Mouse (Mus musculus) kidney, adult 9 months (tissue): Measurements from ENCODE around the gene Rab17.

Source experiments
- DNase-seq: peaks from one replicate; pipeline ENCODE4 v3.0.0; 2022

Rab17 gene

DNA sequence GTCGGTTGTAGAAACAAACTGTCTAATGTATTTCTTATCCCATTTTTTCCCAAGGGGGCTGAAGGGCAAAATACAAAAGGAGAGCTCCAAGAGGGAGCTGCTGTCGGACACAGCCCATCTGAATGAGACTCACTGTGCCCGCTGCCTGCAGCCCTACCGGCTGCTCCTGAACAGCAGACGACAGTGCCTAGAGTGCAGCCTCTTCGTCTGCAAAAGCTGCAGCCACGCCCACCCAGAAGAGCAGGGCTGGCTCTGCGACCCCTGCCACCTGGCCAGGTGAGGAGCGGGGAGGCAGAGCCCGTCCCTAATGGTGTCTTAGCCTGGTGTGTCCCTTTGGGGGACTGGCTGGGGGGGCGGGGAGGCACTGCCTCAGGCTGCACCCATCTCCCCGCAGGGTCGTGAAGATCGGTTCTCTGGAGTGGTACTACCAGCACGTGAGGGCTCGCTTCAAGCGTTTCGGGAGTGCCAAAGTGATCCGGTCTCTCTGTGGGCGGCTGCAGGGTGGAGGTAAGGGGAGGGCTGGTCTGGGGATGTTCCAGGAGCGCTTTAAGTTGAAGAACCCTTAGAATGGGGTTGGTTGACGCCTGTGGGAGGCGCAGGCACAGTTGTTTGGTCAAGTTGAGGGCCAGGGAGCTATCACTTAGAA, 41.4 kb downstream of the Rab17 start:
- DNase-seq, result no peak

GRCm38 (mm10) chr1:90927308-90927707, 42.2 kb downstream of the Rab17 start:
- peak; percentile 32 for DNase-seq

DNA sequence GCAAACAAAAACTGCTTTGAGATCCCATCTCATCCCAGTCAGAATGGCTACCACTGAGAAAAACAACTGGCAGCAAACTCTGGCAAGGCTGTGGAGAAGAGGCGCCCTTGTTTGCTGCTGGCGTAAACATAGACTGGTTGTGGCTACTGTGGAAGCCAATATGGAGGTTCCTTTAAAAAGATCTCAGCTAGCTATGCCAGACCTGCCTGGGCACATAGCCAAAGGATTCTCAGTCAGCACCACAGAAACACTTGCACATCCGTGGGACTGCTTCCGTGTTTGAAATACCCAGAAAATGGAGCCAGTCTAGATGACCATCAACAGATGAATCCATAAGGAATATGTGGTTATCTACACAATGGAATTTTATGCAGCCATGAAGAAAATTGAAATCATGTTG, 43.4 kb downstream of the Rab17 start:
- DNase-seq, result no peak

DNA sequence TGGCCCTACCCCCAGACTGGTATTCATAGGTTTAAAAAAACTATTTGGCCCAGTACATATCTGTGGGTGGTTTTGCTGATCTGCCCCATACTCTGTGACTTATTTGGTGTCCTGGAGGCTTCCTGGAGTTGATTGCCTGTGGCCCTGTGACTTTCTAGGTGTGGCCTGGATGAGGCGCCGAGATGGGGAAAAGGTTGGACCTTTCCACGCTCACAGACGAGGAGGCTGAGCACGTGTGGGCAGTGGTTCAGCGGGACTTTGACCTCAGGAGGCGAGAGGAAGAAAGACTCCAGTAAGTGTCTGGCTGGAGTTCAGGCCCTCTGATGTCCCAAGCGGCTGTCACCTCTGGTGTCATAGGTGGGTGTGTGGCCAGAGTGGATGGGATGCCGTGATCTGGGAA, 47.8 kb downstream of the Rab17 start:
- DNase-seq, result peak; percentile 44

DNA sequence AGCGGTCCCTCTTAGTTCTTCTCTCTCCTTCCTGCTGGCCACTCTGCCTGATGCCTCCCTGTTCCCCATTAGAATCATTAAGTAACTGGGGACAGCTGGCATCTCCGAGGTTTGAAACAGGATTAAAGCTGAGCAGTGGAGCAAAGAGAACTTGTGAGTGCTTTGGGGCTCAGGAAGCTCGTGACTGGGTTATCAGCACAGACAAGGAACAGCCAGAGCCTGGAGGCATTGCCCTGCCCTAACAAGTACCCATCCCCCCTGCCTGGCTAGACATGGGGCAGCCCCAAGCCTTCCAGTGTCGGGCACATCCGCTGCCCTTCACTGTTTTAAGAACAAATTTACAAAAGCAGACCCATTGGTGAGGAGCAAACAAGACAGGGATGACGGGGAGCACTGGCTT, 52.0 kb downstream of the Rab17 start:
- DNase-seq, result no peak

- DNase-seq, result peak; percentile 70
Measured at GRCm38 (mm10) chr1:90914948-90915569, 54.4 kb downstream of the Rab17 start, which contains the start of gene Mlph. Gene Mlph (plus strand): TSS chr1:90915085.

- DNase-seq, result no peak
Measured at GRCm38 (mm10) chr1:90913231-90913630, 56.2 kb downstream of the Rab17 start.

DNA sequence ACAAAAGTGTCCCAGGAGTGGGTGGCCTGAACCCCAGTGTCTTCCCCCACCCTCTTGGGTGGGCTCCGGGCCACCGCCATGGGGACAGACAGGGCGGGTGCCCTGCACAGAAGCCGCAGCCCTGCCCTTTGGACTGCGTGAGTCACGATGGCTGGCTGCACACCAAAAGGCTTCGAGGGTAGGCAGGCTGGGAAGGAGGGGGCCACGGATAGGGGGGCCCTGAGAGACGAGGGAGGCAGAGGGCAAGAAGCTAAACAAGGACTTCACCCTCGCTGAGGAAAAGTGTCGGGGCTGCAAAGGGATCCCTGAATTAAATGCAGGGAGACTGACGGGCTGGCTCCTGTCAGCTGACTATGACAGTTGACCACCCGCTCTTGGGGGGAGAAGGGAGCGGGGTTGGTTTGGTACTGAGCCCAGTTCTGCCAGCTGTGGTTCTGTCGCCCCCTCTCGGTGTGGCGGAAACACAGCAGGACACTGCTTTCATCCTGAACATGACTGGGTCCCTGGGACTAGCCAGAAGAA, 59.8 kb downstream of the Rab17 start:
- peak; percentile 77 for DNase-seq

DNA sequence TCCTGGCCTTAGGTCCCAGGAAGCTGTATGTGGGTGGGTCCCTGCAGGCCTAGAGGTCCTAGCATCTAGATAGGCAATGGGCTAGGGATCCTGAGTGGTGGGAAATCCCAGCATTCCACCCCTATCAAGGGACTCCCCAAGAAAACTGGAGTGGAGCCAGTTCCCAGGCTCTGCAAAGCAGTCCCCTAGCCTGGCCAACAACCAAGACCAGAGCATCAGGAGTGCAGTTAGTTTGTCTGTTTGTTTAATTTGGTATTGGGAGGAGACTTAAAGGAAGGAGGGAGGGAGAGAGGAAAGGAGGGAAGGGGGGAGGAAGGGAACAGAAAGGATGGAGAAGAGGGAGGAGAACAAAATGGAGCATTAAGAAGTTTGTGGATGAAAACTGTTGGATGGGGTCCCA, 60.3 kb downstream of the Rab17 start:
- no peak for DNase-seq
